Mouse (Mus musculus) midbrain, embryonic 14.5 days (tissue): ENCODE measurements at regions not wholly inside any gene's neighbourhood (a gene's known extent, or its start where the extent isn't known, plus 50 kb on each side); places are given as distances from the start of the nearest gene placed in this dataset.

Experiments used
- ATAC-seq: fragments of 200-750 bp; cut with Nextera tagmentation; 2 replicates; pipeline ENCODE4 v1.8.0; 2017; ENCODE audit warnings: moderate number of reproducible peaks, moderate library complexity; ENCODE audit not compliant: low FRiP score, low TSS enrichment
- DNase-seq: peaks from one replicate; pipeline ENCODE4 v3.0.0-alpha.2; 2015
- H3K27ac ChIP-seq: fragments of 300-500 bp; sonication (generic); replicated peaks from 2 replicates; pipeline ENCODE4 v1.5.1; 2014; ENCODE audit warnings: mild to moderate bottlenecking, low read depth, low read length, moderate library complexity
- H3K27me3 ChIP-seq: fragments of 300-500 bp; sonication (generic); 2 replicates; pipeline ENCODE4 v1.6.1; 2014; ENCODE audit warnings: low read length, control low read depth, mixed read lengths; ENCODE audit not compliant: control insufficient read depth, insufficient read depth
- H3K36me3 ChIP-seq: fragments of 300-500 bp; sonication (generic); 2 replicates; pipeline ENCODE4 v1.6.1; 2014; ENCODE audit warnings: low read length, control low read depth; ENCODE audit not compliant: control insufficient read depth, insufficient read depth
- H3K4me1 ChIP-seq: fragments of 300-500 bp; sonication (generic); 2 replicates; pipeline ENCODE4 v1.6.1; 2014; ENCODE audit warnings: mild to moderate bottlenecking, antibody characterized with exemption, low read length, control low read depth; ENCODE audit not compliant: control insufficient read depth, insufficient read depth
- H3K4me2 ChIP-seq: fragments of 300-500 bp; sonication (generic); 2 replicates; pipeline ENCODE4 v1.6.1; 2014; ENCODE audit warnings: mild to moderate bottlenecking, low read length, moderate library complexity
- H3K4me3 ChIP-seq: fragments of 300-500 bp; sonication (generic); replicated peaks from 2 replicates; pipeline ENCODE4 v1.5.1; 2014; ENCODE audit warnings: low read depth, low read length
- H3K9ac ChIP-seq: fragments of 300-500 bp; sonication (generic); replicated peaks from 2 replicates; pipeline ENCODE4 v1.6.1; 2014; ENCODE audit warnings: mild to moderate bottlenecking, low read length, moderate library complexity
- H3K9me3 ChIP-seq: fragments of 300-500 bp; sonication (generic); 2 replicates; pipeline ENCODE4 v1.6.1; 2016; ENCODE audit warnings: low read length, control low read depth, mixed read lengths; ENCODE audit not compliant: control insufficient read depth
- WGBS: fragments of 180-500 bp; shearing (Covaris S2); extraction: QIAGEN DNeasy Blood & Tissue Kit; methylation state at CpG from one replicate; pipeline ENCODE4 v1.1.7; 2014; 5-methylcytosine and 5-hydroxymethylcytosine counted together

DNA sequence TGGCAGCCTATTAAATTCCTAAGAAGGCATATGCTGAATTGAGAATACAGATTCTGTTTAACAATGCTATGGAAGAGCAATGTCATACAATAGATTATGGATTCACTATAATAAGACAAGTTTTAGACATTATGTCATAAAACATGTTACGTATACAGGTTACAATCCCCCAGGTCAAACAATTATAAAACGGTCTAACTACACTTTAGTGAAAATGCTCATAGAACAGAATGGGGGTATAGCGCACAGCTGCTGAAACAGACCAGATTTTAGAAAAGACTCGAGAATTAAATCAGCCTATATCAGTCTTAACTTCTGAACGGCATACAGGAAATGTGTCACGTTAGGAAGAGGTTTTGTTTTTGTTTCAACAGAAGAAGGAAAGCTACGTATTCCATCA lies 660.5 kb upstream of the Sel1l start:
- Histone ChIP-seq H3K4me2 (no peak overlapping the region), H3K4me3 (no peak overlapping the region), H3K9me3 (no peaks in the 10 kb centered on the region), H3K36me3 (no peaks in the 10 kb centered on the region), H3K4me1 (no peaks in the 10 kb centered on the region), H3K9ac (no peak overlapping the region), H3K27me3 (no peaks in the 10 kb centered on the region), H3K27ac (no peak overlapping the region)
- ATAC-seq (no peak), DNase-seq (no peak)
- WGBS: 83% methylated on average over 7 of the region's 7 CpGs

DNA sequence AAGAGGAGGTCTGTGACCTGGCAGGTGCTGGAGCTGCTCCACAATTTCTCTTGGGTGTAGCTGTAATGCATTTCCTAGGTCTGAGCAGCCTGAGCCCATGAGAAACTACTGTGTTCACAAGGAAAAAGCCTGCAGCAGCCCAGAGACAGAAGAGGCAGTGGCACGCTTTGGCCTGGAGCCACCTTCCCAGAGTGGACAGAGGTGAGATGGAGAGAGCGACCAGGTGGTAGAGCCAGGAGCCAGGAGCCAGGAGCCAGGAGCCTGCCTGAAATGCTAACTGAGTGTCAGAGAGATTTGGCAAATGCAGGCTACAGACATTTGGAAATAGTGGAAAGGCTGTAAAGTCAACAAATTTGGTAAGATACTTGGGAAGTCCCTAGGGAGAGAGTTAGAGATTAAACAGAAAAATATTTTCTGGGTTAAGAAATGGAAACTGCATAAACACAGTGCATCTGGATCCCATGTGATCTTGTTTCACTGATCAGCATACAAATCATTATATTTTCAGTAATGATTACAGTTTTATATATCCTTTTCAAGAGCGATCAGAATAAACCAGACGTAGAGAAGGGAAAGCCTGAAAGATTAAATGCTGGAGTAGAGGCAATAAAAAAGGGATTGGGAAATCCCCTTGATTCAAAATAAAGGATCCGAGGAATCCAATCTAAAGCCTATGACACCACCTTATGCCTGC lies 660.0 kb upstream of the Sel1l start:
- Histone ChIP-seq H3K9me3 (no peaks in the 10 kb centered on the region), H3K36me3 (no peaks in the 10 kb centered on the region), H3K4me2 (no peak overlapping the region), H3K27me3 (no peaks in the 10 kb centered on the region), H3K4me3 (no peak overlapping the region), H3K4me1 (no peaks in the 10 kb centered on the region), H3K27ac (no peak overlapping the region), H3K9ac (no peak overlapping the region)
- 80% methylated on average over 5 of the region's 5 CpGs for WGBS
- DNase-seq: peak; percentile 11
- no peak for ATAC-seq

DNA sequence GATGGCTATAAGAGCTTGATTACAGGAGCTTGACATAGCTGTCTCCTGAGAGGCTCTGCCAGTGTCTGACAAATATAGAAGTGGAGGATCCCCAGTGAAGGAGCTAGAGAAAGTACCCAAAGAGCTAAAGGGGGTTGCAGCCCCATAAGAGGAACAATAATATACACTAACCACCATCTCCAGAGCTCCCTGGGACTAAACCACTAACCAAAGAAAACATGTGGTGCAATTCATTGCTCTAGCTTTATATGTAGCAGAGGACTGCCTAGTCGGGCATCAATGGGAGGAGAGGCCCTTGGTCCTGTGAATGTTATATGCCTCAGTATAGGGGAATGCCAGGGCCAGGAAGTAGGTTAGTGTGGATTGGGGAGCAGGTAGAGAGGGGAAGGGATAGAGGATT lies 635.0 kb upstream of the Sel1l start:
- Histone ChIP-seq H3K4me3 (no peak overlapping the region), H3K9ac (no peak overlapping the region), H3K27me3 (no peaks in the 10 kb centered on the region), H3K4me1 (no peaks in the 10 kb centered on the region), H3K4me2 (no peak overlapping the region), H3K36me3 (no peaks in the 10 kb centered on the region), H3K9me3 (no peaks in the 10 kb centered on the region), H3K27ac (no peak overlapping the region)
- 88% methylated on average over 1 of the region's 1 CpGs for WGBS
- ATAC-seq: no peak
- DNase-seq: no peak

DNA sequence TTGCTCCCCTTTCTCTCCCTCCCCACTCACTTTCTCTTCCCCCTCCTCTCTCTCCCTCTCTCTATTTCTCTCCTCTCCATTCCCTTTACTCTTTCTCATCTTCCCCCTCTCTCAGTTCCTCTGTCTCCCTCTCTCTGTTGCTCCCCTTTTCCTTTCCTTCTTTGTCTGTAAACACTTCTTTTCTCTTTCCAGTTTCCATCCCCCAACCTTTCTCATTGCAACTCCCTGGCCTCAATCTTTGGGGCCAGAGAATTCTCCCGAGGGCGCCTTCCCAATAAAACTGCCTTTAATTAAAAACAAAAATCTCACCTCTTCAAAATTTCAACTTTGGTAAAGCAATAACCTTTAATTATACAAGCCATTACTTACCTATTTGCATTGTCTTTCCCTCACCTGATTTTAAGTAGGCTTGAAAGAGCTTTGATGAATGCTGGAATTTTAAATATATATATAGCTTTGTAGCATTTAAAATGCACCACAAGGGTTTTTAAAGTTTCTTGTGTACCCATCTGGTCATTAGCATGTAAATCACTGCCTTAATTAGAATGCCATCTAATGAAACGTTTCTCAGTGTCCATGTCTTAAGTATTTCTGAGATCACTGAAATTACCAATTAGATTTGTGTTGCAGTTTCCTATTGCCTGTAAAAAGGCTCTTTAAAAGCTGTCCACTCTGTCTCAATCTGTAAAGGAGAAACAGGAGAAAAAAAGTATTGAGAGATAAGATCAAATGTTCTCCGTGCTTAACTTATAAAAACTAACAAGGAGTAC lies 625.5 kb upstream of the Sel1l start:
- 53% methylated on average over 4 of the region's 4 CpGs for WGBS
- no peak overlapping the region for H3K9ac ChIP-seq
- H3K4me1 ChIP-seq: no peaks in the 10 kb centered on the region
- no peaks in the 10 kb centered on the region for H3K27me3 ChIP-seq
- DNase-seq (peak; percentile 14), ATAC-seq (no peak)
- no peaks in the 10 kb centered on the region for H3K9me3 ChIP-seq
- no peak overlapping the region for H3K4me2 ChIP-seq
- H3K27ac ChIP-seq: no peak overlapping the region
- H3K4me3 ChIP-seq: no peak overlapping the region
- H3K36me3 ChIP-seq: no peaks in the 10 kb centered on the region

DNA sequence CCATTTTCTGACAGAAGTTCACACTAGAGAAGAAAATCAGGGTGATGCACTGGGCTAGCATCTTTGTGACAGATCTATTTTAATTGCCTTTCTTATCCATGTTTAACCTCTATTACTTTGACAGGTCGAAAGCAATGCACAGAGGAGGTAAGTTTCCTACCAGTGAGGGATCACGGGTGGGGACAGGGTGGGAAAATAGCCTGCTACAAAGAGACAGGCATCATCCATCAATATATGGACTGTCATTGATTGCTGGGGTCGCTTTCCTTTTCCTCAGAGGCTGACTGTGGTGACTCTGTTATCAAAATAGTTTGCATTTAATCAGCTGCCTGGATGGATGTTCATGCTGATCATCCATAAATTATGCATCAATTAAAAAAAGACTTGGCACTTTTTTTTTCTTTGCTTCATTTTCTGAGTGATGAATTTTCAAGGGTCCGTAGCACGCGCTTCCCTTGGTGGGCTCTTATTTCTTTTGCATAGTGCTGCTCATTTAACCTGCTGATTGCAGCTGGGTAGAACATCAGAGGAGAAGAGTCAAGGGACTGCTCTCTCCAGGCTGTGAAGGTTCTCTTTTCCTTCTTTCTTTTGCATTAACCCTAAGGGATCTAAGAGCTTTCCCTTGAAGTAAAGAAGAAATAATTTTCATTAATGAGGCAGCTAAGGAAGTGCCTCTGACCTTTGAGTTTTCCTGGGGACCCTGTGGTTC lies 602.3 kb upstream of the Sel1l start:
- no peak overlapping the region for H3K4me2 ChIP-seq
- no peaks in the 10 kb centered on the region for H3K9me3 ChIP-seq
- 66% methylated on average over 6 of the region's 6 CpGs for WGBS
- DNase-seq (peak; percentile 31), ATAC-seq (no peak; the same call in 1 of the 2 replicates)
- no peaks in the 10 kb centered on the region for H3K27me3 ChIP-seq
- H3K36me3 ChIP-seq: no peaks in the 10 kb centered on the region
- no peak overlapping the region for H3K27ac ChIP-seq
- H3K4me3 ChIP-seq: no peak overlapping the region
- H3K4me1 ChIP-seq: no peaks in the 10 kb centered on the region
- H3K9ac ChIP-seq: no peak overlapping the region

GRCm38 (mm10) chr12:92418458-92418857 lies 569.5 kb upstream of the Sel1l start:
- peak; percentile 40 for DNase-seq
- Histone ChIP-seq H3K27me3 (no peaks in the 10 kb centered on the region), H3K4me1 (no peaks in the 10 kb centered on the region), H3K4me3 (no peak overlapping the region), H3K27ac (no peak overlapping the region), H3K36me3 (no peaks in the 10 kb centered on the region), H3K9ac (no peak overlapping the region), H3K9me3 (no peaks in the 10 kb centered on the region), H3K4me2 (no peak overlapping the region)
- 35% methylated on average over 4 of the region's 4 CpGs for WGBS
- ATAC-seq: no peak

DNA sequence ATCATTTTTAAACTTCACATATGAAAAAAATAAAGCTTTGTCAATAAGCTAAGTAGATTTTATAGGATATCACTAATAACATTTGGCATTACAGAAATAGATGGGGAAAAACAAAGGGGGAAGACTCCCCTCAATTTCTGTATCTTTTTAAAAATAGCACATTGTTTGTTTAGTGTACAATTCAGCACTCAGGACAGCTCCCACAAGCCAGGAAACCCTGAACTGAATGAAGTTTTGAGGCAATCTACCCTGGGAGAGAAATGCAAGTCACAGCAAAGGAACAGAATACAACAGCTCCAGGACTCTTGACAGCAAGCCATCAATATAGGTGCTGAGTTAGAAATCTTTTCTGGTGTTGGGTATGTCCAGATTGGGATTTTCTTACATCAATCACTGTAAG lies 556.5 kb upstream of the Sel1l start:
- no peak for DNase-seq

DNA sequence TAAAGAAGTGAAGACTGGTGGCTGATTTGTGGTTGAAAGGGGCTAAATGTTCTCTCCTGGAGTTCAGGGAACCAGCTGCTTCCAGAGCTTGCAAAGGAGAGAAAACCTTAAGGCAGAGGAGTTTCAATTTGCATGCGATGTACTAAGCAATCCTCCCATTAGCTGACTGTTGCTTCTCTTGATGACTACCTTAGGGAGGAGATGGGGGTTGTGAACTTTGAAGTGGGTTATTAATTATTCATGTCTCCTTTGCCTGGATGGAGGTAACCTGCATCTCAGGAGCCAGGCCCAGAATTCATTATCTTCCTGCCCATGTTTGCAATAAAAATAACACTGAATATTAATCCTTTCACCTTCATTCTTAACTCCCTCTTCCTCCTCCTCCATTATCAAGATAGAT lies 552.0 kb upstream of the Sel1l start:
- DNase-seq (peak; percentile 73), ATAC-seq (peak; percentile 74; the same call in 1 of the 2 replicates)
- WGBS: 30% methylated on average over 1 of the region's 1 CpGs
- H3K4me1 ChIP-seq: no peaks in the 10 kb centered on the region
- no peaks in the 10 kb centered on the region for H3K36me3 ChIP-seq
- H3K9me3 ChIP-seq: no peaks in the 10 kb centered on the region
- no peak overlapping the region for H3K4me3 ChIP-seq
- H3K4me2 ChIP-seq: no peak overlapping the region
- H3K9ac ChIP-seq: no peak overlapping the region
- no peak overlapping the region for H3K27ac ChIP-seq
- no peaks in the 10 kb centered on the region for H3K27me3 ChIP-seq

More for the DNA sequence above, 556.5 kb upstream of the Sel1l start:
- Histone ChIP-seq H3K36me3 (no peaks in the 10 kb centered on the region), H3K4me1 (no peaks in the 10 kb centered on the region), H3K27me3 (no peaks in the 10 kb centered on the region), H3K9ac (no peak overlapping the region), H3K9me3 (no peaks in the 10 kb centered on the region), H3K4me2 (no peak overlapping the region), H3K4me3 (no peak overlapping the region), H3K27ac (no peak overlapping the region)
- no peak for ATAC-seq
